ENCODE assay signal across 29 mouse cellular contexts in genomic region chr8:46322421-46322820, GRCm38 (mm10). TPM values are rescaled to one million over a fixed set of nuclear protein-coding genes. Genes with fewer than 3 reads are reported as not detected.
"Had no signal": no experiment of that assay in that cellular context is flagged by ENCODE, and none has a peak within 500 bp of the region (broad histone marks: within the 10 kb centered on the region; RNA-seq: fewer than 3 reads in every experiment).

No protein-coding gene starts in this region.

- DNase-seq: cerebellum, adult 8-10 months; cerebellum, adult 9-10 months; cerebellum, adult 9-11 months; cerebellum, postnatal 25 days; cerebellum, postnatal 36 days; embryo, embryonic 11 days; forebrain, postnatal 0 days; gastrocnemius, adult 2 months; gastrocnemius, postnatal 10 days; gastrocnemius, postnatal 14 days; gastrocnemius, postnatal 25 days; gastrocnemius, postnatal 36 days; heart, adult 11 months; heart, adult 2 months had no signal

- H3K4me1 ChIP-seq: embryonic facial prominence, embryonic 10.5 days; embryonic facial prominence, embryonic 12.5 days; embryonic facial prominence, embryonic 15.5 days; forebrain, embryonic 10.5 days; forebrain, embryonic 12.5 days; forebrain, embryonic 13.5 days; forebrain, embryonic 15.5 days had no signal

- H3K27me3 ChIP-seq: embryonic facial prominence, embryonic 12.5 days; embryonic facial prominence, embryonic 13.5 days; embryonic facial prominence, embryonic 15.5 days; forebrain, embryonic 12.5 days; forebrain, embryonic 13.5 days; forebrain, embryonic 15.5 days had no signal

- H3K9me3 ChIP-seq: embryonic facial prominence, embryonic 12.5 days; embryonic facial prominence, embryonic 13.5 days; embryonic facial prominence, embryonic 15.5 days; forebrain, embryonic 13.5 days; forebrain, embryonic 15.5 days had no signal

- H3K9ac ChIP-seq: embryonic facial prominence, embryonic 12.5 days; embryonic facial prominence, embryonic 13.5 days; embryonic facial prominence, embryonic 15.5 days; forebrain, embryonic 13.5 days; forebrain, embryonic 15.5 days; forebrain, postnatal 0 days had no signal

- H3K27ac ChIP-seq: embryonic facial prominence, embryonic 10.5 days; embryonic facial prominence, embryonic 12.5 days; embryonic facial prominence, embryonic 13.5 days; embryonic facial prominence, embryonic 15.5 days; forebrain, embryonic 10.5 days; forebrain, embryonic 12.5 days; forebrain, embryonic 13.5 days; forebrain, embryonic 15.5 days; gastrocnemius, adult 2 months; heart, adult 2 months had no signal

- ATAC-seq: forebrain, embryonic 13.5 days; forebrain, embryonic 14.5 days; forebrain, embryonic 16.5 days; forebrain, postnatal 0 days had no signal

- H3K36me3 ChIP-seq: embryonic facial prominence, embryonic 10.5 days; embryonic facial prominence, embryonic 12.5 days; embryonic facial prominence, embryonic 13.5 days; embryonic facial prominence, embryonic 15.5 days; forebrain, embryonic 10.5 days; forebrain, embryonic 12.5 days; forebrain, embryonic 15.5 days had no signal

- H3K4me3 ChIP-seq: embryonic facial prominence, embryonic 10.5 days; embryonic facial prominence, embryonic 12.5 days; embryonic facial prominence, embryonic 13.5 days; embryonic facial prominence, embryonic 15.5 days; erythroblast, embryonic 14.5 days; forebrain, embryonic 10.5 days; forebrain, embryonic 12.5 days; forebrain, embryonic 13.5 days; forebrain, embryonic 15.5 days; gastrocnemius, adult 2 months; heart, adult 2 months had no signal

- H3K4me2 ChIP-seq: embryonic facial prominence, embryonic 12.5 days; embryonic facial prominence, embryonic 13.5 days; embryonic facial prominence, embryonic 15.5 days; forebrain, embryonic 12.5 days; forebrain, embryonic 13.5 days; forebrain, embryonic 15.5 days had no signal

RNA-seq across cellular contexts. Expression of gene Helt, which starts 27.9 kb away (rescaled TPM):
- total RNA-seq: common myeloid progenitor, adult 5-6 weeks; gastrocnemius, postnatal 4 days; granulocyte monocyte progenitor cell, adult 5-6 weeks had no signal
- polyA plus RNA-seq: embryonic facial prominence, embryonic 13.5 days; erythroblast, embryonic 14.5 days; gonadal fat pad, adult 2 months had no signal
